Mouse (Mus musculus) testis, adult 2 months (tissue): ENCODE measurements around the gene Mkrn2os.

ENCODE experiments used
- CTCF ChIP-seq: fragments of 200-500 bp; IDR thresholded peaks from 2 replicates; pipeline ENCODE4 v1.5.1; 2012; ENCODE audit warnings: low read depth, mild to moderate bottlenecking, inconsistent platforms, low read length, moderate library complexity; ENCODE audit not compliant: control insufficient read depth, insufficient read depth, insufficient replicate concordance
- POLR2A ChIP-seq: fragments of 200-500 bp; IDR thresholded peaks from 2 replicates; pipeline ENCODE4 v1.6.1; 2012; ENCODE audit warnings: low read depth, mild to moderate bottlenecking, inconsistent platforms, low read length, moderate library complexity; ENCODE audit not compliant: control insufficient read depth

DNA sequence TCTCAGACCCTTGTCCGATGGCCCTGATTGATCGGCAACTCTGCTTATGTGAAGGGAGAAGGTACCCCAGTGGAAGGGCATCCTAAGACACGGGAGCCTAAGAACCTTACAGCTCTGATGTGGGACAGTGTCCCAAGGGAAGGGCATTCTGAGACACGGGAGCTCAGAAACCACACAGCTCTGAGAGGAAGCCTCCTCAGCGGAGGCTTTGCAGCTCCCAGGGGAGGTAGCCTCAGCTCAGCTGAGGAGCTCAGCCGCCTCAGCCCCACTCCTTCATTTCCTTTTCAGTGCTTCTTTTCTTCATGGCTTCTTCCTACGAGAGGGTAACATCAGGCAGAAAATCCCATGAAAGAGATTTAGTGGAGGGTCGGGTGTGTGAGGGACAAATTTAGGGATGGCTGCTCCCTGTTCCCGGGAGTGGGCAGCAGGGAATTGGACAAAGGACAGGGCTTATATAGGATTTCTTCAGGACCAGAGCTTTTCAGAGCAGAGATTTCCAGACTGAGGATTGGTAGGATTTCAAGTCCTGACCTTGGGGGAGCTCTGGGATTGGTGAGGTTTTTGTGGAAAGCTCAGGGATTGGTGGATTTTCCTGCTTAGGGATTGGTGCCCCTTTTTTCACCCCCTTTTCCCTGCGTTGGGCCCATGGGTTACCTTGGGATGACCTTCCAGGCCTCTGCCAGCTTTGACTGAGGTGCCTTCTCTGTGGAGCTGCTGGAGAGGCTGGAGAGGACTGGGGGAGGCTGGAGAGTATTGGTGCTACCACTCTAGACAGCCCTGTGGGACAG is 9.9 kb downstream of the Mkrn2os start:
- TF ChIP-seq CTCF (no peak), POLR2A (no peak)
